Mouse (Mus musculus) MEL (cell line): Measurements from ENCODE around the gene Ap5z1. TPM values are rescaled to one million over a fixed set of nuclear protein-coding genes. Genes with fewer than 3 reads are reported as not detected.

Experiments used
- DNase-seq: peaks from one replicate; pipeline ENCODE4 v3.0.0; 2011; ENCODE audit warnings: low read depth, low spot score
- H3K27ac ChIP-seq: 2 replicates; pipeline ENCODE4 v1.5.1; 2012; ENCODE audit warnings: low read depth, mild to moderate bottlenecking, control low read depth, low read length, moderate library complexity; ENCODE audit not compliant: control insufficient read depth
- H3K27me3 ChIP-seq, 2 experiments: fragments of 150-350 bp in 1 of 2; sonication (generic) in 1 of 2; 2 replicates each; pipeline ENCODE4 v1.6.1; 2012; ENCODE audit warnings: low read length in 2 of 2, mild to moderate bottlenecking in 2 of 2, improper control_type of control experiment in 1 of 2, moderate library complexity in 1 of 2; ENCODE audit not compliant: insufficient read depth in 2 of 2, control insufficient read depth in 1 of 2
- H3K36me3 ChIP-seq, 2 experiments: 2 replicates each; pipeline ENCODE4 v1.6.1; 2012 to 2014; ENCODE audit warnings: low read length in 2 of 2, improper control_type of control experiment in 1 of 2, inconsistent platforms in 1 of 2, mild to moderate bottlenecking in 1 of 2; ENCODE audit not compliant: insufficient read depth in 2 of 2, control insufficient read depth in 1 of 2
- H3K4me1 ChIP-seq, 2 experiments: fragments of 150-350 bp in 1 of 2; sonication (generic) in 1 of 2; 2 replicates each; pipeline ENCODE4 v1.6.1; 2012; ENCODE audit warnings: low read length in 2 of 2, improper control_type of control experiment in 1 of 2, mild to moderate bottlenecking in 1 of 2; ENCODE audit not compliant: insufficient read depth in 2 of 2, control insufficient read depth in 1 of 2
- H3K4me3 ChIP-seq, 2 experiments: fragments of 150-350 bp in 1 of 2; sonication (generic) in 1 of 2; 2 replicates each; pipeline ENCODE4 v1.5.1; 2012; ENCODE audit warnings: low read depth in 2 of 2, low read length in 2 of 2, mild to moderate bottlenecking in 2 of 2, moderate library complexity in 2 of 2, control low read depth in 1 of 2, improper control_type of control experiment in 1 of 2; ENCODE audit not compliant: control insufficient read depth in 1 of 2, insufficient read depth in 1 of 2
- H3K79me2 ChIP-seq: 2 replicates; pipeline ENCODE4 v1.6.1; 2012; ENCODE audit warnings: mild to moderate bottlenecking, low read length, moderate library complexity; ENCODE audit not compliant: control insufficient read depth, poor library complexity, insufficient read depth
- H3K9ac ChIP-seq: 2 replicates; pipeline ENCODE4 v1.6.1; 2012; ENCODE audit warnings: low read depth, mild to moderate bottlenecking, control low read depth, low read length, moderate library complexity; ENCODE audit not compliant: control insufficient read depth, poor library complexity, severe bottlenecking
- H3K9me3 ChIP-seq: fragments of 150-350 bp; sonication (generic); replicated peaks from 2 replicates; pipeline ENCODE4 v1.6.1; 2012; ENCODE audit warnings: mild to moderate bottlenecking, low read length, improper control_type of control experiment, moderate library complexity; ENCODE audit not compliant: insufficient read depth
- CHD1 ChIP-seq: IDR thresholded peaks from 2 replicates; pipeline ENCODE4 v1.6.1; 2012; ENCODE audit warnings: low read depth, mild to moderate bottlenecking, inconsistent platforms, low read length, improper control_type of control experiment
- CHD2 ChIP-seq: IDR thresholded peaks from 2 replicates; pipeline ENCODE4 v1.6.1; 2011; ENCODE audit warnings: low read length, improper control_type of control experiment
- CTCF ChIP-seq, 3 experiments: IDR thresholded peaks in 2 of 3; conservative IDR thresholded peaks in 1 of 3; 2 replicates each; pipeline ENCODE4 v1.5.1; 2011 to 2012; ENCODE audit warnings: low read length in 3 of 3, low read depth in 2 of 3, mild to moderate bottlenecking in 2 of 3, improper control_type of control experiment in 1 of 3, inconsistent platforms in 1 of 3, mixed read lengths in 1 of 3, moderate library complexity in 1 of 3; ENCODE audit not compliant: control insufficient read depth in 1 of 3, insufficient read depth in 1 of 3, poor library complexity in 1 of 3, severe bottlenecking in 1 of 3
- E2F4 ChIP-seq: IDR thresholded peaks from 2 replicates; pipeline ENCODE4 v1.6.1; 2011; ENCODE audit warnings: low read depth, low read length, improper control_type of control experiment, borderline replicate concordance
- ELF1 ChIP-seq: IDR thresholded peaks from 2 replicates; pipeline ENCODE4 v1.6.1; 2014; ENCODE audit warnings: low read depth, mild to moderate bottlenecking, inconsistent platforms, low read length, improper control_type of control experiment, moderate library complexity
- ETS1 ChIP-seq: IDR thresholded peaks from 2 replicates; pipeline ENCODE4 v1.6.1; 2012; ENCODE audit warnings: low read depth, mild to moderate bottlenecking, inconsistent platforms, low read length, improper control_type of control experiment, moderate library complexity
- GABPA ChIP-seq: IDR thresholded peaks from 2 replicates; pipeline ENCODE4 v1.6.1; 2012; ENCODE audit warnings: low read depth, mild to moderate bottlenecking, inconsistent platforms, low read length, improper control_type of control experiment, moderate library complexity
- GATA1 ChIP-seq: IDR thresholded peaks from 2 replicates; pipeline ENCODE4 v1.6.1; 2011; ENCODE audit warnings: low read depth, low read length, improper control_type of control experiment
- HCFC1 ChIP-seq: IDR thresholded peaks from 2 replicates; pipeline ENCODE4 v1.6.1; 2012; ENCODE audit warnings: low read depth, mild to moderate bottlenecking, inconsistent platforms, low read length, improper control_type of control experiment, moderate library complexity
- JUND ChIP-seq: IDR thresholded peaks from 2 replicates; pipeline ENCODE4 v1.6.1; 2011; ENCODE audit warnings: low read depth, mild to moderate bottlenecking, improper control_type of control experiment, low read length
- MAX ChIP-seq: IDR thresholded peaks from 2 replicates; pipeline ENCODE4 v1.6.1; 2011; ENCODE audit warnings: low read length, improper control_type of control experiment
- MAZ ChIP-seq: IDR thresholded peaks from 2 replicates; pipeline ENCODE4 v1.6.1; 2012; ENCODE audit warnings: low read depth, mild to moderate bottlenecking, inconsistent platforms, low read length, improper control_type of control experiment
- MXI1 ChIP-seq: IDR thresholded peaks from 2 replicates; pipeline ENCODE4 v1.6.1; 2011; ENCODE audit warnings: mild to moderate bottlenecking, low read depth, low read length, improper control_type of control experiment
- MYC ChIP-seq: IDR thresholded peaks from 2 replicates; pipeline ENCODE4 v1.6.1; 2011; ENCODE audit warnings: low read depth, mild to moderate bottlenecking, low read length, improper control_type of control experiment, moderate library complexity
- POLR2AphosphoS5 ChIP-seq: IDR thresholded peaks from 2 replicates; pipeline ENCODE4 v1.6.1; 2012; ENCODE audit warnings: low read depth, borderline replicate concordance, mild to moderate bottlenecking, inconsistent platforms, low read length, moderate library complexity, mixed read lengths
- TAL1 ChIP-seq: IDR thresholded peaks from 2 replicates; pipeline ENCODE4 v1.6.1; 2012; ENCODE audit warnings: mild to moderate bottlenecking, inconsistent platforms, low read length, moderate library complexity, mixed read lengths
- TCF12 ChIP-seq: IDR thresholded peaks from 2 replicates; pipeline ENCODE4 v1.6.1; 2014; ENCODE audit warnings: low read depth, mild to moderate bottlenecking, inconsistent platforms, low read length, improper control_type of control experiment, moderate library complexity
- UBTF ChIP-seq: IDR thresholded peaks from 2 replicates; pipeline ENCODE4 v1.6.1; 2012; ENCODE audit warnings: low read depth, mild to moderate bottlenecking, inconsistent platforms, low read length, improper control_type of control experiment, moderate library complexity, borderline replicate concordance; ENCODE audit not compliant: insufficient read depth
- USF1 ChIP-seq: IDR thresholded peaks from 2 replicates; pipeline ENCODE4 v1.6.1; 2014; ENCODE audit warnings: low read depth, mild to moderate bottlenecking, inconsistent platforms, low read length, improper control_type of control experiment, moderate library complexity
- ZKSCAN1 ChIP-seq: IDR thresholded peaks from 2 replicates; pipeline ENCODE4 v1.6.1; 2012; ENCODE audit warnings: low read depth, mild to moderate bottlenecking, inconsistent platforms, low read length, improper control_type of control experiment, moderate library complexity
- ZMIZ1 ChIP-seq: IDR thresholded peaks from 2 replicates; pipeline ENCODE4 v1.6.1; 2012; ENCODE audit warnings: low read depth, mild to moderate bottlenecking, inconsistent platforms, low read length, improper control_type of control experiment, moderate library complexity
- ZNF384 ChIP-seq: IDR thresholded peaks from 2 replicates; pipeline ENCODE4 v1.6.1; 2012; ENCODE audit warnings: low read depth, mild to moderate bottlenecking, inconsistent platforms, low read length, improper control_type of control experiment
- polyA plus RNA-seq, 2 experiments: library from polyadenylated mRNA; stranded (reverse) in 1 of 2; unstranded in 1 of 2; fragments of >175 nt in 1 of 2; fragments of >200 nt in 1 of 2; gene quantifications; 2 replicates each; pipeline versions ENCODE4 v1.2.1 to v1.2.4; 2012; ENCODE audit warnings: low replicate concordance in 2 of 2, low read depth in 1 of 2; ENCODE audit not compliant: insufficient read length in 2 of 2, insufficient read depth in 1 of 2, missing spikeins in 1 of 2
- total RNA-seq: library from RNA; depleted of rRNA; stranded (reverse); fragments of 300-350 nt; gene quantifications from 2 replicates; pipeline ENCODE4 v1.2.3, GENCODE M21; 2012

Ap5z1 gene
- total and polyA plus RNA-seq, 3 experiments, result 4.4 to 13.5 TPM; not detected in 1

GRCm38 (mm10) chr5:142423701-142424100 is 40.0 kb upstream of the Ap5z1 start:
- Histone ChIP-seq H3K27me3 (no peaks in the 10 kb centered on the region), H3K9me3 (no peaks in the 10 kb centered on the region), H3K36me3 (no peaks in the 10 kb centered on the region; a peak in 1 of 4 replicates), H3K4me3 (no peak overlapping the region), H3K9ac (no peak overlapping the region), H3K27ac (no peak overlapping the region), H3K79me2 (peaks cover 1% of the 10 kb centered on the region; the same call in 1 of the 2 replicates), H3K4me1 (no peaks in the 10 kb centered on the region; a peak in 1 of 4 replicates)
- no peak for TF ChIP-seq JUND
- no peak for TF ChIP-seq MYC
- TF ChIP-seq ETS1, result no peak
- TF ChIP-seq ZMIZ1, result no peak
- no peak for TF ChIP-seq USF1
- no peak for TF ChIP-seq GATA1
- TF ChIP-seq HCFC1, result no peak
- no peak for TF ChIP-seq UBTF
- TF ChIP-seq POLR2AphosphoS5, result no peak
- TF ChIP-seq MAX, result no peak
- no peak for TF ChIP-seq CTCF (IDR thresholded peaks at IDR 0.05 in 2 of 3, conservative IDR thresholded peaks at IDR 0.05 in 1 of 3; ENCODE audit: control insufficient read depth in 1 of 3, insufficient read depth in 1 of 3, low read depth in 2 of 3, low read length in 3 of 3, poor library complexity in 1 of 3, severe bottlenecking in 1 of 3)
- TF ChIP-seq GABPA, result no peak
- TF ChIP-seq CHD2, result no peak
- TF ChIP-seq ZNF384, result no peak
- no peak for DNase-seq

GRCm38 (mm10) chr5:142424627-142425349 is 39.0 kb upstream of the Ap5z1 start:
- Histone ChIP-seq H3K9ac (no peak overlapping the region), H3K4me3 (no peak overlapping the region), H3K27me3 (no peaks in the 10 kb centered on the region), H3K27ac (no peak overlapping the region), H3K4me1 (no peaks in the 10 kb centered on the region; a peak in 1 of 4 replicates), H3K36me3 (no peaks in the 10 kb centered on the region; a peak in 1 of 4 replicates), H3K9me3 (no peaks in the 10 kb centered on the region), H3K79me2 (peaks cover 1% of the 10 kb centered on the region; the same call in 1 of the 2 replicates)
- TF ChIP-seq JUND (no peak), TAL1 (no peak), MAX (no peak), USF1 (no peak), ZKSCAN1 (no peak), MAZ (no peak), E2F4 (no peak), GATA1 (no peak), TCF12 (no peak), MXI1 (no peak), UBTF (no peak), CTCF (IDR thresholded peaks at IDR 0.05 in 2 of 3, conservative IDR thresholded peaks at IDR 0.05 in 1 of 3; ENCODE audit: control insufficient read depth in 1 of 3, insufficient read depth in 1 of 3, low read depth in 2 of 3, low read length in 3 of 3, poor library complexity in 1 of 3, severe bottlenecking in 1 of 3) (no peak), ELF1 (no peak), CHD1 (no peak)
- no peak for DNase-seq
